Mouse (Mus musculus): ENCODE measurements around the gene Smim14. TPM values are rescaled to one million over a fixed set of nuclear protein-coding genes. Genes with fewer than 3 reads are reported as not detected.

The Smim14 gene
- total and polyA plus RNA-seq, 3 experiments: 10.6 to 64.6 (median 52.3) TPM

- H3K27me3 ChIP-seq (ENCODE audit: insufficient read depth, low read length): no peaks in the 10 kb centered on the region
Observed at GRCm38 (mm10) chr5:65422803-65423202, 114.2 kb downstream of the Smim14 start.

GRCm38 (mm10) chr5:65420822-65421221 lies 116.2 kb downstream of the Smim14 start:
- H3K4me3 ChIP-seq (ENCODE audit: low read depth, low read length): no peak overlapping the region
- DNase-seq (ENCODE audit: low spot score): no peak

More at GRCm38 (mm10) chr5:65422803-65423202, 114.2 kb downstream of the Smim14 start:
- Histone ChIP-seq H3K36me3 (replicated peaks) (peaks cover 19% of the 10 kb centered on the region), H3K9me3 (replicated peaks) (no peaks in the 10 kb centered on the region), H3K4me1 (ENCODE audit: insufficient read depth, low read depth, low read length) (peaks cover 47% of the 10 kb centered on the region), H3K4me3 (ENCODE audit: low read depth, low read length) (no peak overlapping the region)
- TF ChIP-seq GATA1 (IDR thresholded peaks at IDR 0.05; ENCODE audit: borderline replicate concordance, low read length): no peak
- no peak for TF ChIP-seq TAL1 (conservative IDR thresholded peaks at IDR 0.05; ENCODE audit: low read depth, low read length)
- no peak for TF ChIP-seq GATA2 (IDR thresholded peaks at IDR 0.05; ENCODE audit: borderline replicate concordance, low read depth, low read length)
- no peak for TF ChIP-seq CTCF (IDR thresholded peaks at IDR 0.05; ENCODE audit: low read depth, low read length)
- TF ChIP-seq POLR2AphosphoS5 (IDR thresholded peaks at IDR 0.05; ENCODE audit: insufficient replicate concordance, low read depth, low read length): no peak
- no peak for DNase-seq (ENCODE audit: low spot score)
- ATAC-seq (ENCODE audit: extremely low read depth, insufficient number of reproducible peaks, low FRiP score, poor library complexity, severe bottlenecking): no peak

GRCm38 (mm10) chr5:65419136-65419535 lies 117.8 kb downstream of the Smim14 start:
- Histone ChIP-seq H3K36me3 (replicated peaks) (peaks cover 29% of the 10 kb centered on the region), H3K27me3 (ENCODE audit: insufficient read depth, low read length) (no peaks in the 10 kb centered on the region), H3K4me1 (ENCODE audit: insufficient read depth, low read depth, low read length) (peaks cover 52% of the 10 kb centered on the region), H3K4me3 (ENCODE audit: low read depth, low read length) (no peak overlapping the region), H3K9me3 (replicated peaks) (no peaks in the 10 kb centered on the region)
- TF ChIP-seq GATA1 (IDR thresholded peaks at IDR 0.05; ENCODE audit: borderline replicate concordance, low read length) (no peak), CTCF (IDR thresholded peaks at IDR 0.05; ENCODE audit: low read depth, low read length) (no peak), GATA2 (IDR thresholded peaks at IDR 0.05; ENCODE audit: borderline replicate concordance, low read depth, low read length) (no peak), POLR2AphosphoS5 (IDR thresholded peaks at IDR 0.05; ENCODE audit: insufficient replicate concordance, low read depth, low read length) (no peak), TAL1 (conservative IDR thresholded peaks at IDR 0.05; ENCODE audit: low read depth, low read length) (no peak)
- DNase-seq (ENCODE audit: low spot score) (no peak), ATAC-seq (ENCODE audit: extremely low read depth, insufficient number of reproducible peaks, low FRiP score, poor library complexity, severe bottlenecking) (no peak)

More at GRCm38 (mm10) chr5:65420822-65421221, 116.2 kb downstream of the Smim14 start:
- TF ChIP-seq TAL1 (conservative IDR thresholded peaks at IDR 0.05; ENCODE audit: low read depth, low read length) (peak; percentile 51), GATA2 (IDR thresholded peaks at IDR 0.05; ENCODE audit: borderline replicate concordance, low read depth, low read length) (no peak)
- H3K4me1 ChIP-seq (ENCODE audit: insufficient read depth, low read depth, low read length): peaks cover 56% of the 10 kb centered on the region
- peak; percentile 65 for ATAC-seq (ENCODE audit: extremely low read depth, insufficient number of reproducible peaks, low FRiP score, poor library complexity, severe bottlenecking)
- peaks cover 27% of the 10 kb centered on the region for H3K36me3 ChIP-seq (replicated peaks)
- H3K27me3 ChIP-seq (ENCODE audit: insufficient read depth, low read length): no peaks in the 10 kb centered on the region
- H3K9me3 ChIP-seq (replicated peaks): no peaks in the 10 kb centered on the region

GRCm38 (mm10) chr5:65415653-65416458 lies 121.1 kb downstream of the Smim14 start:
- peaks cover 28% of the 10 kb centered on the region for H3K36me3 ChIP-seq (replicated peaks)
- no peaks in the 10 kb centered on the region for H3K9me3 ChIP-seq (replicated peaks)
- ATAC-seq (ENCODE audit: extremely low read depth, insufficient number of reproducible peaks, low FRiP score, poor library complexity, severe bottlenecking) (no peak), DNase-seq (ENCODE audit: low spot score) (no peak)
- no peaks in the 10 kb centered on the region for H3K27me3 ChIP-seq (ENCODE audit: insufficient read depth, low read length)
- peaks cover 25% of the 10 kb centered on the region for H3K4me1 ChIP-seq (ENCODE audit: insufficient read depth, low read depth, low read length)
- H3K4me3 ChIP-seq (ENCODE audit: low read depth, low read length): no peak overlapping the region
- TF ChIP-seq TAL1 (conservative IDR thresholded peaks at IDR 0.05; ENCODE audit: low read depth, low read length): no peak
- no peak for TF ChIP-seq GATA2 (IDR thresholded peaks at IDR 0.05; ENCODE audit: borderline replicate concordance, low read depth, low read length)

- DNase-seq (ENCODE audit: low spot score) (no peak), ATAC-seq (ENCODE audit: extremely low read depth, insufficient number of reproducible peaks, low FRiP score, poor library complexity, severe bottlenecking) (no peak)
- TF ChIP-seq POLR2AphosphoS5 (IDR thresholded peaks at IDR 0.05; ENCODE audit: insufficient replicate concordance, low read depth, low read length) (no peak), TAL1 (conservative IDR thresholded peaks at IDR 0.05; ENCODE audit: low read depth, low read length) (no peak), CTCF (IDR thresholded peaks at IDR 0.05; ENCODE audit: low read depth, low read length) (no peak), GATA2 (IDR thresholded peaks at IDR 0.05; ENCODE audit: borderline replicate concordance, low read depth, low read length) (no peak), GATA1 (IDR thresholded peaks at IDR 0.05; ENCODE audit: borderline replicate concordance, low read length) (no peak)
- Histone ChIP-seq H3K9me3 (replicated peaks) (no peaks in the 10 kb centered on the region), H3K36me3 (replicated peaks) (peaks cover 78% of the 10 kb centered on the region), H3K4me1 (ENCODE audit: insufficient read depth, low read depth, low read length) (no peaks in the 10 kb centered on the region), H3K4me3 (ENCODE audit: low read depth, low read length) (no peak overlapping the region), H3K27me3 (ENCODE audit: insufficient read depth, low read length) (no peaks in the 10 kb centered on the region)
Observed at GRCm38 (mm10) chr5:65407989-65408388, 129.0 kb downstream of the Smim14 start.

- ATAC-seq (ENCODE audit: extremely low read depth, insufficient number of reproducible peaks, low FRiP score, poor library complexity, severe bottlenecking): 0 out of 2 replicates have a peak, but pooled peaks have one; percentile 15
- peaks cover 91% of the 10 kb centered on the region for H3K36me3 ChIP-seq (replicated peaks)
- DNase-seq (ENCODE audit: low spot score): peak; percentile 39
Observed at GRCm38 (mm10) chr5:65401251-65401994, 135.6 kb downstream of the Smim14 start.

More at GRCm38 (mm10) chr5:65401251-65401994, 135.6 kb downstream of the Smim14 start:
- no peaks in the 10 kb centered on the region for H3K9me3 ChIP-seq (replicated peaks)
- H3K4me3 ChIP-seq (ENCODE audit: low read depth, low read length): no peak overlapping the region
- peak; percentile 94 for TF ChIP-seq CTCF (IDR thresholded peaks at IDR 0.05; ENCODE audit: low read depth, low read length)
- TF ChIP-seq GATA2 (IDR thresholded peaks at IDR 0.05; ENCODE audit: borderline replicate concordance, low read depth, low read length): no peak
- H3K27me3 ChIP-seq (ENCODE audit: insufficient read depth, low read length): no peaks in the 10 kb centered on the region
- H3K4me1 ChIP-seq (ENCODE audit: insufficient read depth, low read depth, low read length): no peaks in the 10 kb centered on the region

Other genes starting within 250 kb of the Smim14 start
- gene Rfc1, start 201.5 kb downstream of the Smim14 start, total RNA-seq (2014; fragmentation: Nextera tagmentation): 109 and 133 TPM in 2 replicates
- 98.5 and 111 TPM in 2 replicates for gene Rfc1, start 201.5 kb downstream of the Smim14 start, total RNA-seq (2017)
- gene Rfc1, start 201.5 kb downstream of the Smim14 start, polyA plus RNA-seq (2012): 10.4 and 33.4 TPM in 2 replicates
- not detected in 2 replicates for gene Klb, start 188.9 kb downstream of the Smim14 start, total RNA-seq (2014; fragmentation: Nextera tagmentation)
- 0.05 and 0.17 TPM in 2 replicates for gene Klb, start 188.9 kb downstream of the Smim14 start, total RNA-seq (2017)
- not detected in 2 replicates for gene Klb, start 188.9 kb downstream of the Smim14 start, polyA plus RNA-seq (2012)
- 1,060 and 1,117 TPM in 2 replicates for gene Rpl9, start 145.7 kb downstream of the Smim14 start, total RNA-seq (2014; fragmentation: Nextera tagmentation)
- gene Rpl9, start 145.7 kb downstream of the Smim14 start, total RNA-seq (2017): 2,141 and 2,380 TPM in 2 replicates
- gene Rpl9, start 145.7 kb downstream of the Smim14 start, polyA plus RNA-seq (2012): 47.5 and 54.1 TPM in 2 replicates
- 53.3 and 60.7 TPM in 2 replicates for gene Lias, start 145.7 kb downstream of the Smim14 start, total RNA-seq (2014; fragmentation: Nextera tagmentation)
- gene Lias, start 145.7 kb downstream of the Smim14 start, total RNA-seq (2017): 40.3 and 53.1 TPM in 2 replicates
- gene Lias, start 145.7 kb downstream of the Smim14 start, polyA plus RNA-seq (2012): 5.4 and 10.8 TPM in 2 replicates
- gene Ugdh, start 101.2 kb downstream of the Smim14 start, total RNA-seq (2014; fragmentation: Nextera tagmentation): 15.6 and 21.5 TPM in 2 replicates
- 33.9 and 43.7 TPM in 2 replicates for gene Ugdh, start 101.2 kb downstream of the Smim14 start, total RNA-seq (2017)
- 2.7 and 3.3 TPM in 2 replicates for gene Ugdh, start 101.2 kb downstream of the Smim14 start, polyA plus RNA-seq (2012)
- not detected in 2 replicates for gene Gm43552, start 44.4 kb downstream of the Smim14 start, total RNA-seq (2014; fragmentation: Nextera tagmentation)
- gene Gm43552, start 44.4 kb downstream of the Smim14 start, total RNA-seq (2017): not detected in 2 replicates
- gene Gm43552, start 44.4 kb downstream of the Smim14 start, polyA plus RNA-seq (2012): 11.5 and 17.8 TPM in 2 replicates
- gene Ube2k, start within 50 bp of the Smim14 start, total RNA-seq (2014; fragmentation: Nextera tagmentation): 128 and 149 TPM in 2 replicates
- gene Ube2k, start within 50 bp of the Smim14 start, total RNA-seq (2017): 31.5 and 42.8 TPM in 2 replicates
- 112 and 146 TPM in 2 replicates for gene Ube2k, start within 50 bp of the Smim14 start, polyA plus RNA-seq (2012)
- gene Pds5a, start 161.1 kb upstream of the Smim14 start, total RNA-seq (2014; fragmentation: Nextera tagmentation): 371 and 441 TPM in 2 replicates
- gene Pds5a, start 161.1 kb upstream of the Smim14 start, total RNA-seq (2017): 386 and 434 TPM in 2 replicates
- gene Pds5a, start 161.1 kb upstream of the Smim14 start, polyA plus RNA-seq (2012): 22.9 and 26.0 TPM in 2 replicates
- 182 and 208 TPM in 2 replicates for gene N4bp2, start 226.3 kb upstream of the Smim14 start, total RNA-seq (2014; fragmentation: Nextera tagmentation)
- gene N4bp2, start 226.3 kb upstream of the Smim14 start, total RNA-seq (2017): 83.1 and 96.7 TPM in 2 replicates
- gene N4bp2, start 226.3 kb upstream of the Smim14 start, polyA plus RNA-seq (2012): 31.8 and 32.1 TPM in 2 replicates